Mouse (Mus musculus) mesoderm, embryonic 11.5 days (tissue): Measurements from ENCODE around the gene Hif3a.

ENCODE experiments used
- DNase-seq: peaks from one replicate; pipeline ENCODE4 v3.0.0-alpha.2; 2012; ENCODE audit warnings: low read depth, low spot score

The Hif3a gene

GRCm38 (mm10) chr7:16992451-16992807, 69.8 kb downstream of the Hif3a start, which contains the start of gene Ccdc8:
TSS of gene Ccdc8 (plus strand) at chr7:16992708.
- no peak for DNase-seq

GRCm38 (mm10) chr7:16991681-16992450, 70.4 kb downstream of the Hif3a start:
- DNase-seq = peak; percentile 76

GRCm38 (mm10) chr7:16990006-16990744, 72.1 kb downstream of the Hif3a start:
- no peak for DNase-seq

- DNase-seq = no peak
Measured at GRCm38 (mm10) chr7:16988405-16988804, 73.8 kb downstream of the Hif3a start.

GRCm38 (mm10) chr7:16987541-16988149, 74.6 kb downstream of the Hif3a start:
- no peak for DNase-seq

GRCm38 (mm10) chr7:16982859-16983568, 79.2 kb downstream of the Hif3a start, which contains the start of gene Gm42372:
TSS of gene Gm42372 (plus strand) at chr7:16983086.
- peak; percentile 92 for DNase-seq
